Mouse (Mus musculus) layer of hippocampus, adult 11-12 months (tissue): ENCODE data around the gene Parp8.
A peak's percentile ranks its signal among the peaks of the same experiment; 100 is the strongest.

Source experiments
- DNase-seq: peaks from one replicate; pipeline ENCODE4 v3.0.0; 2022; ENCODE audit warnings: low spot score

Gene Parp8

DNA sequence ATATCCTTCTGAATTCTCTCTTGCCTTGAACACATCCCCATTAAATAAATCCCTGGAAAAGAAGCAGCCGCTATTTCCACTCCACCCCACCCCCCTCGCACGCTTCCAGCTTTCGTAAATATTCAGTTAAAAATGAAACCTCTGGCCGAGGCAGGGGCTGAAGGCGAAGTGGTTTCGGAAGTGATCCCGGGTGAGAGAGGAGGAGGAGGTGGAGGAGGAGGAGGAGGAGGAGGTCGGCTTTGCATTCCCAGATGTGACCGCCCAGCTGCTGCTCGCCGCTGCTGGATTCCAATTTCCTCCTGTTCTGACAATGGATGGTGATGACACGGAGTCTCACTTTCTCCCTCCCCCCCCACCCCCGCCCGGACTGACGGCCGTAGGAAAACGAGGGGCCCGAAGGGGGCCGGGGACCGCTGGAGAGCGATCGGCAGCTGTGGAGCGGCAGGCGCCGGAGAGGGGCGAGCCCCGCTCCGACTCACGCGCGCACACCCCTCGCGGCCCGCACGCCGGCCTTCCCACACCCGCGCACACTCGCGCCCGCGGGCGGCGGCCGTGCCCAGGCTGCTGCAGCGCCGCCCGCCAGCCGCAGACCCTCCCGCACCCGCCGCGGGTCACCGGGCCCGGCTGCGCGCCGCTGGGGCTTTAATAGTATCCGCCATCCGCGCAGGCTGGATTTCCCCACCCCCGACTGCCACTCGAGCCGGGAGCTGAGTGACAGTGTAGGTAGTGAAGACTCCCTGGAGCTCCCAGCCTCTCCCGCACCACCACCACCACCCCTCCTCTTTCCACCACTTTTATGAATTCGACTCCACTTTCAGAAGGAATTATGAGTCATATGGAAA is at the start of gene Parp8:
Gene Parp8 (minus strand): TSS at position 312 of the 842 bp plus-strand sequence.
- DNase-seq = peak; percentile 57

DNA sequence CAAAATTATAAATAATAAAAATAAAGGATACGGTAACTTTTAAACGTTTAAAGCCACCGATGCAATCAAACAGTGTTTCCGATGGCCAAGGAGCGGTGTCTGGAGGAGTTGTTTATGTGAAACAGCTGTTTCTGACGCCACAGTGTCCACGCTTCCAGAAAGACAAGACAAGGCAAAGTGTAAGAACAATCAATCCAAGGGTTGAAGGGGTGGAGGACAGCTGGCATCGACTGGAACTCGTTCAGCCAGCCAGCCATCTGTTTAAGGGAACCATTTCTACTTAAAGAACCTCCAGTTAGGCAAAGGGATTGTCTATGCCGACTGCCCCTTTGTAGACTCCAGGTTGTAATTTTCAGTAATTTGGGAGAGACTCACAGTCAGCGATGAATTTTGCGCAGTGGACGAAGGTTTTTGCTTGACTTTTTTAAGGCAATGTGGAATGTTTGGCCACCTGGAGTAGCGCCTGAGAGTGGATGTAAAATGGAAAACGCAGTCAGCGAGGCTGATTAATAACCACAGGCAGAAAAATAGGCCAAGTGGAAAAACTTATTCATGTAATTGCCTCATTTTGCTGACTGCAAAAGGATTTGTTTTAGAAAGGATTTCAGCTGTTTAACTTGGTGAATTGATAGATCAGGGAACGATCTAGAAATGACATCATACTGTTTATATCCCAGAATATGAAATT is 37.4 kb upstream of the Parp8 start:
- DNase-seq = no peak

GRCm38 (mm10) chr13:117056466-117056865 is 31.1 kb upstream of the Parp8 start:
- DNase-seq = no peak

- DNase-seq = no peak
These were observed 29.6 kb upstream of the Parp8 start for GRCm38 (mm10) chr13:117054811-117055496.

DNA sequence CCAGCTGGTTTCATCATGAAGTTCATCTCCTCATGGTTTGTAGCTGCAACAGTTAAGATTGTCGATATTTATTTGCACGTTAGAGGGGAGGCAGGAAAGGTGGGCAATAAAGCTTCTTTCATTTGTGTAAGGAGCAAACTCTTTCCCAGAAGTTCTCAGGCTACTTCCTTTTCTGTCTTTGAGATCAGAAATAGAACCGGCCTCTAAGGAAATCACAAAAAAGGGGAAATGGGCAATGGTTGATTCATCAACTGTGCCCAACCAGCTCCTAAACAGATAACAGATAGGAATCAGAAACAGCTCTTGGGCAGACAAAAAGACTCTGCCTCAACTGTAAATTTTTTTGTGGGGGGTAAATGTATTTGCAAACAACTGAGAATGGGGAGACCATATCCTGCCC is 27.4 kb upstream of the Parp8 start:
- DNase-seq = no peak

GRCm38 (mm10) chr13:117048541-117048971 is 23.2 kb upstream of the Parp8 start:
- DNase-seq = peak; percentile 80

DNA sequence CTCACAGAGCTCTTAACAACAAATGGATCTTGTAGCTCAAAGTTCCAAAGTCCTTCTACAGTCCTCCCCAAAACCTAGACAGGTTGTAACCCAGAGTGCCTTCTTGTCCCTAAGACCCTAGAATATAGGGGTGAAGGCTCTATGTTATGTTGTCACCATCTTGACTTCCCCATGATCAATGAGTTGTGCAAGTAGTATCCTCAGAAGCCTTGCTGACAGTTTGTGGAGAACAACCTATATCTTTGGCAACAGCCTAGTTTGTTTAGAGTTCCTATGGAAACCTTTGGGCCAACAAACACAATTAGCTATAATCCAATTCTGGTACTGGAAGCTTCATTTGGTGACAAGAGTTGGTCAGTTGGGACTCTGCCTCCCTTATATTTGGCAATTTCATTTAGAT is 18.2 kb upstream of the Parp8 start:
- DNase-seq = no peak

- no peak for DNase-seq
These were observed 15.7 kb upstream of the Parp8 start for GRCm38 (mm10) chr13:117041021-117041420.

DNA sequence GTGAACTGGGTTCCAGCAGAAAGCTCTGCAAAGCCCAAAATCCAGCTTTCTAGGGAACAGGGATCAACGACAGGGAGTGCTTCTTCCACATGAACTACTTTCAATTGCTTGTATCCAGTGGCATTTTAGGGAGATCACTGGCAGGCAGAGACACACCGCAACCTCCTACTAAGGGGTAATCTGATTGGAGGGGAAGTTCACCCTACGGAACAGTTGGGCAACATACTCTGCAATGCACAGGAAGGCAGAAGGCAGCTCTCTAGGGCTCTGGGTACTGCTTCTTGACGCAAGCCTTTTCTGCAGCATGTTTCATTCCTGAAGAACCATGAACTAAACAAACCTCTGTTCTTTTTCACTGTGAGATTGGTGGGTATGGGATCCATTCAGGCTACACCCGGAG is 10.9 kb upstream of the Parp8 start:
- no peak for DNase-seq

DNA sequence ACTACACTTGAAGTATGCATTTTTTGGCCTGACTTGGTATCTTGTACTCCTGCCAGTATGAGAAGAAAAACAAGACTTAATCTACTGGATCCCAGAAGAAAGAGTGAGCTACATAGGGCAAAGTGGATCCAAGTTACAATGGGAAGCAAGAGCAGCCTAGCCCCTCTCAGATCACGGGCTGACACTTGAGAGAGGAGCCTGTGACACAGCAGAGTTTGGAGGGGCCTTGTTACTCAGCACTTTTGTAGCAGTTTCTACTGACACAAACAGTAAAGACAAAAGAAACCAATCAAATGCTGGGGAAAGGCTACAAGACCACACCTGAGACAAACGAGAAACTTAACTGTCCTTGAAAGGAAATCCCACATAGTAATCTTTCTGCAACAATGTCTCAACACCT is 9.8 kb upstream of the Parp8 start:
- DNase-seq = no peak

DNA sequence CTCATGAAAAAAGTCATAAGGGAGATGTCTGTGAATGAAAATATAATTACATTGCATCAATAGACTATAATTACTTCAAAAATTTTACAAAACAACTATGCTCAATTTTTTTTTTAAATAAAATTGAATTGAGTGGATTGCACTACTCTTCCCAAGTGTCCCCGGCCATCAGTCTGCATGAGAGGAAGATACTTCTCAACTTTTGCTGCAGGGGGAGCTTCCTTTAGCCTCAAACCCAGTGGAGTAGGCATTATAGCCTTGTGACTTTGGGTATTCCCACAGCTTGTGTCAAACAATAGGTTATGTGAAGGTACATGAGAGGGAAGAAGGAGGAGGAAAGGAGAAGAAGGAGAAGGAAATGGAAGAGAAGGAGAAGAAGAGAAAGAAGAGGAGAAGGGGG is 9.3 kb upstream of the Parp8 start:
- no peak for DNase-seq

DNA sequence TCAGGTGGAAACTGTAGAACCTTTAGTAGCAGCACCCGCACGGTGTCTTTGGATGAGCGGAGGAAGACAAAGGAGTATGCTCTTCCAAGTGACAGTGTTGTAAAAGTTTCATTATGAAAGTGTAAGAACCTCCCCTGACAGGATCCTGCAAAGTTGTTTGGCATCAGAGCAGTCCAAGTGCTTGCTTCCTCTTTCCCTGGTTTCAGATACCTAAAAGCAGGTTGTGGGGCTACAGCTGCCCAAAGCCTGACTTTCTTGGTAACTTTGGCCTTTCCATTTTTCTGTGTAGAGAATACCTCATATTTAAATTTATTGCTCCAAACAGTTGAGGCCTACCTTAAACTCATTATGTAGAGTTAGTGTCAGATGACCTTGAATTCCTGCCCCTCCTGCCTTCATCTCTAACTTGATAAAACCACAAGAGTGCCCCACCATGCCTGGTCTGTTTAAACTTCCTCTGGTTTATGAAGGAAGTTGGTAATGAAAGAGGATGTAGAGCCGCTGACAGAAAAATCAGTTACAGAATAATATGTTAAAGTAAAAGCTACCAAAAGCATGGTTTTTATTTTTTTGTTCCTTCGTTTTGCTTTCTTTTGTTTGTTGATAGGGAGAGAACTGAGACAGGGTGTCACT is 8.5 kb upstream of the Parp8 start:
- DNase-seq = no peak

- DNase-seq = no peak
These were observed 7.1 kb upstream of the Parp8 start for GRCm38 (mm10) chr13:117032402-117032801.

- no peak for DNase-seq
These were observed 6.2 kb upstream of the Parp8 start for GRCm38 (mm10) chr13:117031546-117031945.

DNA sequence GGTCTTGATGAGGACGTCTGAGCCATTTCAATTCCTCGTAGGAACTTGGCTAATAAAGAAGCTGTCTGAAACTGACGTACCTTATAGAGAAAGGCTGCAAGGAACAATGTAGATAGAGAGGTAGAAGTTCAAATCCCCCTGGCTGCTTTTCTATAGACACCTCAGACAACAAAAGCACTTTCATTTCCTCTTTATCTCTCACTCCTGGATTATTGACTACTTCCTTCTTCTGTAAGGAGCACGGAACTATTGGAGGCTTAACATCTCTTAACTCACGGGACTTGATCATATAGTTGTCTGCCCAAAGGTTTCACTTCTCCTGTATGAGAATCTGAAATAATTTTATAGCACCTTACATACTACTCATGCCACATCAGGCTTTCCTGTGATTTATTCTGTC is 2.9 kb upstream of the Parp8 start:
- no peak for DNase-seq

DNA sequence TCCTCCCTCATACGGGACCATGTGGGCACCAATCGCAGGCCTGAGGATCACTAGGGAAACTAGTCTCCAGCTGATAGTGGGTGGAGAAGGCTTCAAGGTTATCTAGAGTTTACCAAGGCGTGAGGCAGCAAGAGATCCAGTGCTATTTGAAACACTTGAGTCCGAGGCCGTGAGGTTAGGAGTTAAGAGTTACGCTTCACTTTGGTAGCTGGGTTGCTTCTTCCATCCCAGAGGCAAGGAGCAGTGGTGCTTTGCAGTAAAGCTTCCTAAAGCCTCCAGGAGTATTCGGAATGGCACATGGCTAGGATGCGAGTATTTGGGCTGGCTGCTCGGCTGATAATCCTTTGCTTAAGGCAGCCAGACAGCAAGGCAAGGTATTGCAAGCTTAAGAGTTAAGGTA is 2.0 kb upstream of the Parp8 start:
- DNase-seq = no peak

DNA sequence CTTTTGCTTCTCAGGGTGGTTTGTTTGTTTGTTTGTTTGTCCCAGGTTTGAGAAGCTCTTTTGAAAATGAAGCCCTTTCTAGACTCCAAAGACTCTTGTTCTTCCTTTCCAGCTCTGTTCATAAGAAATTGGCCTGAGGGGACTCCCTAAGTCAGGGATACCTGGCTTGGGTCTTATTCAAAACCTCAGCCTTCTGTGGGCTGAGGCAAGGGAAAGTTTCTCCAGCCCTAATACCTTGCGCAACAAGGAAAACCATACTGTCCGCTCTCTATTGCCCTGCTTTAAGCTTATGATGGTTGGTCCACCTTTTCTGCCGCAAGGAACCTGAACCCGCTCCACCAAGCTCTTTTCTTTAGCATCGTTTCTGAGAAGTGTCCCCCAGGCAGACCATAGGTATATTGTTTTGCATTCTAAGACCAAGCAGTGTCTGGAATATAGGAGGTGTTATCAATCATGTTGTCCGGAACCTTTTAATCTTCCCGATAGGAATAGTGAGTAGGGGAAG is 991 bp upstream of the Parp8 start:
- DNase-seq = no peak

GRCm38 (mm10) chr13:117024916-117025225 is 466 bp downstream of the Parp8 start:
- peak; percentile 33 for DNase-seq

DNA sequence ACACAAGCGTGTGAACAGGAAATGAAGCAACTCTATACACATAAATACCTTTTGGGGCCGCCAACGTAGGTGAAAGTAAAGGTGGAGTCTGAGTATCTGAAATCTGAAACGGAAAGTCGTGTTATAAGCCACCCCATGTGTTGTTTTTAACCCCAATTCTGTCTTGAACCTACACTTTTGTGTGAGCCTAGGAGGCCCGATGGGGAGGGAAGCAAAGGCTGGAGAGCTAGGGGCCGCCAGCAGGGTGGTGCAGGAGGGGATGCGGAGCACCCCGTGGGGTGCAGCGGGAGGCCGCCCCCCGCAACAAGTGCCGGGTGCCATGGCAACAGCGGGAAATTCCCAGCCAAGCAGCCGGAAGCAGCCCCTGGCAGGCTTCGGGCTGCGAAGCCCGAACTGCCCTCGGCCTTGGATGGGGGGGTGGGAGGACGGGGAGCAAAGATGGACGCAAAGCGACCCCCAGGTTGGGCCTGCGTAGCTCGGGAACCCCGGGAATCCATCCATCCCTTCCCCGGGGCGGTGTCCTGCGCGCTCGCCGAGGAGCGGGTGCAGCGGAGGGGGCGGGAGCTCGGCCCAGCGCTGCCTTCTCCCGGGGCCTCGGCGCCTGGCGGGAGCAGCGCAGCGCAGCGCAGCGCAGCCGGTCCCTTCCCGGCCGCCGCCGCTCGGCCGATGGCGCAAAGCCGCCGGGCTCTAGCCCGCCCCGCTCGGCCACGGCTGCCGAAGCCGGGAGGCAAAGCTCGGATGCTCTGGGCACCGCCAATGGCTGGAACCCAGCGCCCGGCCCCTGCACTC is 1.0 kb downstream of the Parp8 start:
- peak; percentile 48 for DNase-seq

DNA sequence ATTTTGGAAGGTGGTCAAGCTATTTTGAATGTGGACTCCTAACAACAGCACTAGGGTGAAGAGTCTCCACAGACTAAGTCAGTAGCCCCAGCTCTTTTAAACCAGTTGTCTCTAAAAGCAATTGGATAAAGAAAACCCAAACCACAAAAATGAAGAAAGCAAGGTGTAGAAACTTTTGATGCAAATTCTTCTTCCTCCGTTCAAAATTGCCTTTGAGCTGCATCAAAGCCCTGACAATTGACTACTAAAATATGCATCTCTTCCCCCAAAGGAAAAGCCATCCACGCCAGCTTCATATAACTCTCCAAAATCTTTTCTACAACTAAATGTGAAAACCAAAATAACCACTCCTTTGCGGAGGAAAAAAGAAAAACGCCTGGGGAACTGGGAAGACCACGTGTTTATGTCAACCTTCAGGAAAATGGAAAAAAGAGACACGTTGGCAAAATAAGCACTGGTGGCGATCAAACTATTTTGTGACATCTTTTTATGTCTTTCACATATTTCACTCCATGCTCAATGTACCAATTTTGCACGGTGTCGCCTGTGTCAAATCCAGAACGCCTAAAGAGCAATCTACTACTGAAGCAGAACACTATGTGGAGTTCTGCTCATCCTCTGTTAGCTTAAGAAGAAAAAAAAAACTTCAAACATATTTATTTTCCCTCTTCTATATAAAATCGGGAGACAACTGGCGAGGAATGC is 1.8 kb downstream of the Parp8 start:
- no peak for DNase-seq

DNA sequence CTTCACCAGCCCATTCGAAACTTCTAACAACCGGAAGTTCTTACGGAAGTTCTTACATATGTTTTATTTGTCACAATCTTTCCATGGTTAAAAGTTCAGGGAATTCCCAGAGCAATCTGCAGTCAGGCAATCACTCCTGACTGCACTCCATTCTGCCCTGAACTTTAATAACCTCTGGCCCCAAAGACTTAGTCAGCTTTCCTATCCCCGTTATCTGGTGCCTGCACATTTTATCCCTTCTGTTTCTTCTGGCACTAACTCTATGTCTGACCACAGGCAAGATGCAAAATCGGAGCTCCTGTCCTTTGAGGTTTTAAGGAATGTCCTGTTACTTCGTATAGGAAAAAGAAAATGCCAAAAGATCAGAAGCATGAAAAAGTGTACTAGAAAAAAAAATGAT is 4.7 kb downstream of the Parp8 start:
- DNase-seq = no peak
